Mouse (Mus musculus) hindbrain, postnatal 0 days (tissue): ENCODE measurements around the gene Nprl3. TPM values are rescaled to one million over a fixed set of nuclear protein-coding genes. Genes with fewer than 3 reads are reported as not detected.

Source experiments
- ATAC-seq: fragments of 200-750 bp; cut with Nextera tagmentation; 2 replicates; pipeline ENCODE4 v1.8.0; 2017; ENCODE audit warnings: mild to moderate bottlenecking, moderate TSS enrichment, moderate library complexity
- DNase-seq: peaks from one replicate; pipeline ENCODE4 v3.0.0-alpha.2; 2015; ENCODE audit warnings: low spot score
- H3K27ac ChIP-seq: fragments of 300-500 bp; sonication (generic); 2 replicates; pipeline ENCODE4 v1.5.1; 2014; ENCODE audit warnings: mild to moderate bottlenecking
- H3K27me3 ChIP-seq: fragments of 300-500 bp; sonication (generic); 2 replicates; pipeline ENCODE4 v1.6.1; 2014; ENCODE audit warnings: low read length, mixed read lengths; ENCODE audit not compliant: insufficient read depth
- H3K36me3 ChIP-seq: fragments of 300-500 bp; sonication (generic); 2 replicates; pipeline ENCODE4 v1.6.1; 2014; ENCODE audit warnings: low read length, mixed read lengths; ENCODE audit not compliant: insufficient read depth
- H3K4me1 ChIP-seq: fragments of 300-500 bp; sonication (generic); 2 replicates; pipeline ENCODE4 v1.6.1; 2014; ENCODE audit warnings: antibody characterized with exemption, low read length, mixed read lengths; ENCODE audit not compliant: insufficient read depth
- H3K4me2 ChIP-seq: fragments of 300-500 bp; sonication (generic); 2 replicates; pipeline ENCODE4 v1.6.1; 2014; ENCODE audit warnings: low read depth, mild to moderate bottlenecking, low read length, moderate library complexity, mixed read lengths
- H3K4me3 ChIP-seq: fragments of 300-500 bp; sonication (generic); 2 replicates; pipeline ENCODE4 v1.5.1; 2014; ENCODE audit warnings: low read length
- H3K9ac ChIP-seq: fragments of 300-500 bp; sonication (generic); replicated peaks from 2 replicates; pipeline ENCODE4 v1.6.1; 2014; ENCODE audit warnings: mild to moderate bottlenecking, low read length, moderate library complexity, mixed read lengths
- H3K9me3 ChIP-seq: fragments of 300-500 bp; sonication (generic); 2 replicates; pipeline ENCODE4 v1.6.1; 2016; ENCODE audit warnings: low read length, mixed read lengths
- CTCF ChIP-seq: IDR thresholded peaks from 2 replicates; pipeline ENCODE4 v1.5.1; 2016; ENCODE audit warnings: antibody characterized with exemption, control low read depth, low read depth
- WGBS: fragments of 180-500 bp; shearing (Covaris S2); extraction: QIAGEN DNeasy Blood & Tissue Kit; methylation state at CpG from one replicate; pipeline ENCODE4 v1.1.7; 2014; 5-methylcytosine and 5-hydroxymethylcytosine counted together
- polyA plus RNA-seq: library from polyadenylated mRNA; unstranded; fragments of >200 nt; fragmentation: Nextera tagmentation; extraction: Ambion mirVana; gene quantifications from 2 replicates; pipeline ENCODE4 v1.2.1, GENCODE M21; 2015
- total RNA-seq: library from RNA; depleted of rRNA; stranded (reverse); fragments of >200 nt; gene quantifications from 2 replicates; pipeline ENCODE4 v1.2.3, GENCODE M21; 2014

Nprl3 gene
- total and polyA plus RNA-seq, 2 experiments from 2014 or later: 39.2 to 53.0 TPM

DNA sequence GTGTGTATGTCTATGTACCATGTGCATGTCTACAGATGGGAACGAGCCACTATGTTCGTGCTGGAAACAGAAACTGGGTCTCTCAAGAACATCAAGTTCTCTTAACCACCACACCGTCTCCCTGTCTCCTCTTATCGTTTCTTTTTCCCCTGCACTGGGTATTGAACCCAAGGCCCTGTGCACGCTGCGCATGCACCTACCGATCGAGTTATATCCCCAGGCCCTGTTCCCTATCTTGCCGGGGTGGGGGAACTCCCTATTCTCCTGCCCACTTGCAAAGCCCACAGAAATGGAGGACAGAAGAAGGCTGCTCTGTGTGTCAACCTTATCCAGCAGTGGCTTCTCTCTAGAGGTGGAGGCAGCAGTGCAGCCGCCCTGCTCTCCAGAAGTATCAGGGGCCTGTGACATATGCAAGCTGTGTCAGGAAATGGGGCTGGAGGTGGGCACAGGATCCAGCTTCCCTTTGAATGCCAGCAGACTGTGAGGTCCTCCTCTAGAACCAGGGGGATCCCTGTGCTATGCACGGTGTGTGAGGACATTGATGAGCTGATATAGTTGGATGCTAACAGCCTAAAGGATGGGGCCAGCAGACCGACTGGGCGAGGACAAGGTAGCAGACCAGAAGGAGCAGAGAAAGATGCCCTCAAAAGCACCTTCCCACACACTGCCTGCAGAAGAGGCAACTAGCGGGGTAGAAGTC is 69.1 kb downstream of the Nprl3 start:
- ATAC-seq (no peak), DNase-seq (no peak)
- Histone ChIP-seq H3K27me3 (no peaks in the 10 kb centered on the region), H3K4me1 (no peaks in the 10 kb centered on the region), H3K4me2 (no peak overlapping the region), H3K9ac (no peak overlapping the region), H3K36me3 (no peaks in the 10 kb centered on the region), H3K4me3 (no peak overlapping the region), H3K9me3 (no peaks in the 10 kb centered on the region), H3K27ac (no peak overlapping the region)
- 77% methylated on average over 14 of the region's 14 CpGs for WGBS
- TF ChIP-seq CTCF: no peak

DNA sequence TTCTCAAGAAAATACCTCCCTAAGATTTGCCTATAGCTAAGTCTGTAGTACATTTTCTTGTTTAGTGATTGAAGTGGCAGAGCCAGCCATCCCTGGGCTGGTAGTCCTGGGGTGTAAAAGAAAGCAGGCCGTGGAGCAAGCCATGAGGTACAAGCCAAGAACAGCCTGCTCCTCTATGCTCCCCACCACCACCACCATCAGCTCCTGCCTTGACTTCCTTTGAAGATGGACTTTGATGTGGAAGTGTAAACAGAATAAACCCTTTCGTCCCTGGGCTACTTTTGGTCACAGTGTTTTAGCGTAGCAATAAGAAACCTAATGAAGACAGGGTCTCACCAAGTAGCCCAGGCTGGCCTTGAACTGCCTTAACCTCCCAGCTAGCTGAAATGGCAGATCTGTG is 69.7 kb downstream of the Nprl3 start:
- TF ChIP-seq CTCF: no peak
- 68% methylated on average over 3 of the region's 3 CpGs for WGBS
- ATAC-seq: no peak

DNA sequence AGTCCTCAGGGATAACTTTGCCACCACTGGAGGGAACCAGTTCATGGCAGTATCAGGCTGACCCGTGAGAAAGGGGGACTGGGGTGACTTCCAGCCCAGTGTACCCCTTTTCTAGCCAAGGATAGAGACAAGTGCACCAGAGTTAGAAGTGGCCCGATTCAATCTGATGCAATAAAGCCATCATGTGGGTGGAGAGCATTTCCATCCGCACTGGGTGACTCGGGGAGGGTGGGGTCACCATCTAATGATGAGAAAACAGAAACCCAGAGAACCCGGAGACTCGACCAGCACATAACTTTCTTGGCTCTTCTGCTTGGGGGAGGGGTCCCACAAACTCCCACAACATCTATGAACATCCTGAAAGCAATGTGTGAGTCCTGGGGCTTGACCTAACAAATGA is 70.8 kb downstream of the Nprl3 start:
- no peak overlapping the region for H3K27ac ChIP-seq
- no peak for ATAC-seq
- no peak overlapping the region for H3K9ac ChIP-seq
- H3K4me3 ChIP-seq: no peak overlapping the region
- DNase-seq: no peak
- WGBS: 80% methylated on average over 6 of the region's 6 CpGs
- no peaks in the 10 kb centered on the region for H3K27me3 ChIP-seq
- no peak overlapping the region for H3K4me2 ChIP-seq
- TF ChIP-seq CTCF: no peak
- no peaks in the 10 kb centered on the region for H3K9me3 ChIP-seq
- H3K36me3 ChIP-seq: no peaks in the 10 kb centered on the region
- H3K4me1 ChIP-seq: no peaks in the 10 kb centered on the region

More for the DNA sequence above, 69.7 kb downstream of the Nprl3 start:
- Histone ChIP-seq H3K27me3 (no peaks in the 10 kb centered on the region), H3K9ac (no peak overlapping the region), H3K4me3 (no peak overlapping the region), H3K9me3 (no peaks in the 10 kb centered on the region), H3K36me3 (no peaks in the 10 kb centered on the region), H3K4me1 (no peaks in the 10 kb centered on the region), H3K4me2 (no peak overlapping the region), H3K27ac (no peak overlapping the region)
- no peak for DNase-seq

DNA sequence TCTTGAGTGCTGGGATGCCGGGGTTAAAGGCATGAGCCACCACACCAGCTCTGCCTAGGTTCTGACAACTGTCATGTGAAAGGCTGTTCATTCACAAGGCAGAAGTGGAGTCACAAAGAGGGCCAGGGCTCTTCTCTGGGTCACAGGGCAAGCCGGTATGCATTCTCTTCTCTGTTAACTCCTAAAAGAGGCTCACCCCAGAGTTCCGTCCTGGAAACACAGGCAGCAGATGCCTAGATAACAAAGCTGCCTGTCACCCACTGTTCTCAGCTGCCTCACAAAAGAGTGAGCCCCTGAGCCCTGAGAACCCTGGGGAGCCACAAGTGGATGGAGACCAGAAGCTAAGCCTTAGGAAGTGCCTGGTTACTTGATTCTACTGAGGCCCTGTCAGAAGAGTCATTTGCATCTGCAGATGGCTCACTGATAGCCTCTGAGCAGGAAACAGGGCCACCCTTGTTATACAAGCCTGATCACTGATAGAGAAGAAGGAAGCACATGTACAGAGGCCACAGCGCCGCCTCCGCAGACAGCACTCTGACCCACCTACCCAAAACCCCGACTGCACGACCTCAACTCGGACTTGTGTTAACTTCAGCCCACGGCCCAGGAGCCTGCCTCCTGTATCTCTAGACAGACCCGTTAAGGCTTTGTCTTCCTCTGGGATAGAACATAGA is 71.5 kb downstream of the Nprl3 start:
- no peak for DNase-seq
- H3K4me1 ChIP-seq: no peaks in the 10 kb centered on the region
- H3K27me3 ChIP-seq: no peaks in the 10 kb centered on the region
- 26% methylated on average over 11 of the region's 11 CpGs for WGBS
- H3K4me3 ChIP-seq: no peak overlapping the region
- H3K27ac ChIP-seq: no peak overlapping the region
- no peak overlapping the region for H3K4me2 ChIP-seq
- no peaks in the 10 kb centered on the region for H3K36me3 ChIP-seq
- H3K9me3 ChIP-seq: no peaks in the 10 kb centered on the region
- H3K9ac ChIP-seq: no peak overlapping the region
- no peak for TF ChIP-seq CTCF
- no peak for ATAC-seq

DNA sequence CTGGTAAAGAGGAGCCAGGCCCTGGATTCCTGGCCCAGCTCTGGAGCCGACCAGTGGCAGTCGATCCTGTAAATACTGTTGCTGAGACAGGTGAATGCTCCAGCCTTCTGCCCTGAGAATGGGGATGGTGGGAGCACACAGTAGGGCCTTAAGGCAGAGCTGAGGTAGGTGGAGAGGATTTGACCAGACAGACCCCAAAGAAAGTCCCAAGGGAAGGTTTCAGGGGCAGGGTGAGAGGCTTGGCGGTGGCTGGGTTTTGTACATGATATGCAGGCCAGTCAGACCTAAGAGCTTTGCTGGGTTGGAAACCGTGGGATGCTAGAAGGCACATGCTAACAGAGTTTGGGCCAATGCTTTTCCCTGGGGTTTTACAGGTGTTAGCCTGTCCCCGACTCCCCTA is 72.9 kb downstream of the Nprl3 start:
- no peaks in the 10 kb centered on the region for H3K36me3 ChIP-seq
- H3K9me3 ChIP-seq: no peaks in the 10 kb centered on the region
- DNase-seq (no peak), ATAC-seq (no peak)
- TF ChIP-seq CTCF: no peak
- no peak overlapping the region for H3K9ac ChIP-seq
- no peak overlapping the region for H3K4me2 ChIP-seq
- H3K4me1 ChIP-seq: 0 out of 2 replicates have a peak, but pooled peaks cover 4% of the 10 kb centered on the region
- H3K27me3 ChIP-seq: no peaks in the 10 kb centered on the region
- 91% methylated on average over 5 of the region's 5 CpGs for WGBS
- H3K4me3 ChIP-seq: no peak overlapping the region
- H3K27ac ChIP-seq: no peak overlapping the region

DNA sequence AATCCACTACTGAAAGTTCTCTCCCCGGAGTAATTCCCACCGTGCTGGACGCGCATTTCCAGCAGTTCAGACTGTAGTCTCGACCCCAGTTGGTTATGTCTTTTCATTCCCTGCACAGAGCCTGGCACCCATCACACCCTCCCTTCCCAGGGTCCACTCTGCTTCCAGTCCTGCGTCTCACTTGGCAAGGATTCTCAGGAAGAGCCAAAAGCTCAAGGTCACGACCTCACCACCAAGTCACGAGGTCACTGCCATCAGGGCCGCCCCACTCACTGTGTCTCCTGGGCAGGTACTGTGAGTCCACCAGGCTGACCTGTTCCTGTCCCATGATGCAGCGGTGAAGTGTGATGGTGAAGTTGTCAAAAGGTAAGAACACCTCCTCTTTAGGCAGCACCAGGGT is 73.4 kb downstream of the Nprl3 start:
- WGBS: 84% methylated on average over 10 of the region's 10 CpGs
- Histone ChIP-seq H3K27ac (no peak overlapping the region), H3K4me3 (no peak overlapping the region), H3K4me2 (no peak overlapping the region), H3K9ac (no peak overlapping the region), H3K36me3 (no peaks in the 10 kb centered on the region), H3K9me3 (no peaks in the 10 kb centered on the region), H3K4me1 (0 out of 2 replicates have a peak, but pooled peaks cover 4% of the 10 kb centered on the region), H3K27me3 (no peaks in the 10 kb centered on the region)
- ATAC-seq: no peak
- DNase-seq: no peak
- TF ChIP-seq CTCF: no peak

DNA sequence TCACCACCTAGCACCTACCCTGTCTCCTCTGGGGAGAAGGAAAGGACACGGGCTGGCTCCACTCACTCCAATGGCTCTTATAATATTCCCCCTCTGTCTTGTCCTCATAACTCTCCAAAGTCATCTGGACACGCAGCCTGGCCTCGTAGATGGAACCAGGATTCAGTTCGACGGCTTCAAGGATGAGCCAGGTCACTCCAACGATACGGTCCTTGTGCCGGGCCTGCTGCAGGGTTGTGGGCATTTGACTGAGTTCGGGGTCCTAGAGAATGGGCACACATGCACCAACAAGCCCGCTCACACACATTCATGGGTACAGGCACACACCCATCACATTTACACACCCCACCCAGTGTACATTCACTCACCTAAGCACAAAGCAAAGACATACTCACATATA is 74.4 kb downstream of the Nprl3 start:
- H3K9me3 ChIP-seq: no peaks in the 10 kb centered on the region
- DNase-seq (no peak), ATAC-seq (no peak)
- no peaks in the 10 kb centered on the region for H3K36me3 ChIP-seq
- H3K4me3 ChIP-seq: no peak overlapping the region
- no peak overlapping the region for H3K27ac ChIP-seq
- no peaks in the 10 kb centered on the region for H3K27me3 ChIP-seq
- H3K4me2 ChIP-seq: no peak overlapping the region
- H3K4me1 ChIP-seq: 0 out of 2 replicates have a peak, but pooled peaks cover 4% of the 10 kb centered on the region
- 93% methylated on average over 10 of the region's 10 CpGs for WGBS
- no peak overlapping the region for H3K9ac ChIP-seq
- no peak for TF ChIP-seq CTCF
